Mouse (Mus musculus): ENCODE data around the gene Sumf1.

The Sumf1 gene

DNA sequence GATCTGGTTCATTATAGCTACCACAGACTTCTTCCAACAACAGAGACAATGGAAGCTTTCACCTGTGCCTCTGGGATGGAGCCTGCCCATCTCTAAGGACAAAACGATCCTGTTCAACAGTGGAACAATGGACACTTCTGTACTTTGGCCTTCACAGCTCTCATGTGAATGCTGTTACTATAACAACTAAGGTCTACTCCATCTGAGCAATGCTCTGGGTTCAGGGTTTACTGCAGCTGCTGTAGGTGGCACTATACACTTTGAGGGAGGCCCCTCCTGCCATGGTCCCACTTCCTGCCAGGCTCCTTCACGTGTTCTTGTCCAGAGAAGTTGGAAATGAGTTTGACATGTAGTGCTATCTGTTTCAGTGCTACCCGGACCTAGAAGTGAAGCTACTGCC is 36.9 kb downstream of the Sumf1 start:
- in situ Hi-C loops (cut with MboI): no loop called here

GRCm38 (mm10) chr6:108146637-108147036 is 38.7 kb downstream of the Sumf1 start:
- in situ Hi-C loops (cut with MboI): no loop called here

DNA sequence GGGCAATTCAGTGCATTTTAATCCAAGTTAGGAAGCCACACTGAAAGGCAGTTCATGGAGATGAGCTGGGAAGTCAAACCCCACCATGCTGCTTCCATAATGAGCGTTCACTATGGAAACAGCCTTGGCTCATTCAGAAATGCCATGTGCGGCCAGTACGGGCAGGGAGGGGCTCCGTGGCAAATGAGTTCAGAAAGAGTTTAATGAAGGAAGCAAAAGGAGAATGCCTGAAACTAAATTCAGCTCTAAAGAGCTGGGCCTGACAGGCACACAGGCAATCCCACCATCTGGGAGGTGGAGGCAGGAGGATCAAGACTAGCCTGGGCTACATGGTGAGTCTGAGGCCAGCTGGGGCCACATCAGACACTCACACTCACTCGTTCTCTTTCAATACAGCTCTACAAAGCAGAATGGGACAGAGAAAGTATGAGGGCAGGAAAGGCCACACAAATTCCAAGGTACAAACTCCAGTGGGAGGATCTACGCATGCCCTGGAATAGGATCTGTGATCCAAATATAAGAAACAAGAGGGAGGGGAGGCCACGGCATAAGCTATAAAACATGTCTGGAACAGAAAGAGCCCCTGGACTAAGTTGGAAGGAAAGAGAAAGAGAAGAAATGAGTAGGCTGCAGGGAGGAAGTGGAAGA is 39.3 kb downstream of the Sumf1 start:
- in situ Hi-C loops (cut with MboI): no loop called here

DNA sequence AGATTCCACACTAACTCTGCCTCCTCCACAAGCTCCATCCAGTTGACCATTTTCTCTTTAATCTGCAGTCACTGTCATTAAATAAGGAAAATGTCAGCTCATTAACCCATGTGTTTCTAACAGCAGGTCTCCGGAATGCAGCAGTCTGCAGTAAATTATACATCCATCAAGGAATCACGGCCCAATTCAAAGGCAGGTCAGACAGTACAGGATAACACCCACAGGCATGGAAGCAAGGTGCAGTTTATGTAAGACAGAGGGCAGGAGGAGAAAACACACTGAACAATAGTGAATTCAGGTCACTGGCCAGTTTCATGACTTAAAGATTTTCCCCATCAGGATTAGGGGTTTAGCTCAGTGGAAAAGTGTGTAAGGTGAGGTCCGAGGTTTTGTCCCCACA is 40.1 kb downstream of the Sumf1 start:
- in situ Hi-C loops (cut with MboI): no loop called here

DNA sequence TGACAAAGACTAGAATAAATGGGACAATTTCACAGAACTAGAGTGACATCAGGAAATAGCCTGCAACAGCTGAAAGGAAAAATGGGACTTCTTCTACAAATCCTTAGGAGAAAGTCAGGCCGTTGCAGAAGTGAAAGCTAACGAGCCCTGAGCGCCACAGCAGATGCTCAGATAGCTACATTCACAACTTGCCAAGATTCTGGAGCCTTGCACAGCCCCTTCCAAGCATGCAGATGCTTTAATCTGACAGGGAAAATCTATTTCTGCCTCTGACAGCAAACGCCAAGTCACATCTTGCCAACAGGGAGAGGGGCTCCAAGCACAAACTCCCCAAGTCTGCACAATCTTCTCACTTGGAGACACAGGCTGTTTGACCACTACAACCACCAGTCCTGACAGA is 42.6 kb downstream of the Sumf1 start:
- in situ Hi-C loops (cut with MboI): no loop called here

- in situ Hi-C loops (cut with MboI): no loop called here
Measured at GRCm38 (mm10) chr6:108140722-108141490, 44.5 kb downstream of the Sumf1 start.

DNA sequence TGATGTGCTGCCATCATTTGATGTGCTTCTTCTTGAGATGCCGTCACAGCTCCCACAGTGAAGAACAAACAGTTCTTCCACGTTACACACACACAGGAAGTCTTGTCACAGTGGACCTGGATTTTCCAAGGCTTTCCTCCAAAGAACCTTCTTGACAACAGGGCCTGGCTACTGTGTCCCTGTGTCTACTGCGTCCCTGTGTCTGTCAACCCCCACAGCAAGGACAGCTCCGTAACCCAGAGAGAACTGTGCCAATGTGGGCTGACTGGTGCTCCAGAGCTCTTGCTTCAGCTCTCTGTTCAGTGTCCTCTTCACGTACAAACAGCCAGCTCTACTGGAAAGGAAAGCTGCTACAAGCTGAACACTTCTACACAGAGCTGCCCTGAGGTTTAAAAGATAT is 48.4 kb downstream of the Sumf1 start:
- in situ Hi-C loops (cut with MboI): no loop called here

- in situ Hi-C loops (cut with MboI): no loop called here
Measured at GRCm38 (mm10) chr6:108136286-108136685, 49.1 kb downstream of the Sumf1 start.

GRCm38 (mm10) chr6:108132268-108132935 is 53.0 kb downstream of the Sumf1 start:
- in situ Hi-C loops (cut with MboI): no loop called here

DNA sequence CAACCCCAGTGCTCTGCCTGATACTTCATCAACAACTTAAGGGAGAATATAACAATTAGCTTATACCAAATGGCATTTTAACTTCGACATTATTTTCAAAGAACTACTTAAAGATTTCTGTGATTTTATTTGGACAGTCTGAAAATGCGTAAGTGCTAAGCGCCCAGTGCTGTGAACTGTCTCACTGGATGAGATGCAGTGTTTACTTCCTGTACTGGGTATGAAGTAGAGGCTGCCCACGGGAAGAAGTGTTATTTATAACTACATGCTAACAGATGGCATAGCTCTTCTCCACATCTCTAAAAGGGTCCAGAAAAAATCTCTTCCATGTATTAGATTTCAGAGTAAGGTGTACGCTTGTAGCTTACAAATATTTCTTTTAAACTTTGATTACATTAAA is 54.7 kb downstream of the Sumf1 start:
- in situ Hi-C loops (cut with MboI): no loop called here

DNA sequence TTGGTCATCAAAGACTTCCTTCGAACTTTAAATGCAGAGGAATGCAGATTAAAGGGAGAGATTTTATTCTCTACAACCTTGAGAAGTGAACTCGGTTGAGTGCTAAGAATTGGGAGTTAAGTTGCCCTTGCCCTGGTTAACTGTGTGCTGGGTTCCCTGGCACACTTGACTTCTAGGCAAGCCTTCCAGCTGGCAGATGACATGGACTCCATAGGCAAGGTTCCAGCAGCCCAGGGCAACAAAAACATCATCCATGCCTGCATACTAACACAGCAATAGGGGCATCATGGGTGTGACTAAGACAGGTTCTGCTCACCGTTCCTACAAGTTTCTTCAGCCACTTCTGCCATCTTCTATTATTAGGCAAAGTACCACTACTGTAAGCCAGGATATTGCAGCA is 58.8 kb downstream of the Sumf1 start:
- in situ Hi-C loops (cut with MboI): no loop called here

GRCm38 (mm10) chr6:108125474-108125873 is 59.9 kb downstream of the Sumf1 start:
- in situ Hi-C loops (cut with MboI): no loop called here

DNA sequence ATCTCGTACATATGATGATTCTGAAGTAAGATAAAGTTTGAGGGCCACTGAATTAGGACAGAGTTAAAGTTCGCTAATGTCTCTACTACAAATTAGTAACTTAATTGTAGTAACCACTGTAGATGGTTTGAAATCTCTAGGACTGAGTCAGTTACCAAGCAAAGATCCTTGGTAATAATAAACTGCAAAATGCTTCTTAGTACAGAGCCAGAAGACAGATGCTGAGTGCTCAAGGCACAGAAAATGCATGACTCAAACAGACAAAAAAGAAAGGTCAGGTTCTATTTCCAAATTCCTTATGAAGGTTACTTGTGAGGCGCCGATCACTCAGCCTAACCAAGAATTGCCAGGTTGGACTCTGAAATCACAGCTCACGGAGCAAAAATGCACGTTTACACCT is 67.5 kb downstream of the Sumf1 start:
- in situ Hi-C loops (cut with MboI): no loop called here

DNA sequence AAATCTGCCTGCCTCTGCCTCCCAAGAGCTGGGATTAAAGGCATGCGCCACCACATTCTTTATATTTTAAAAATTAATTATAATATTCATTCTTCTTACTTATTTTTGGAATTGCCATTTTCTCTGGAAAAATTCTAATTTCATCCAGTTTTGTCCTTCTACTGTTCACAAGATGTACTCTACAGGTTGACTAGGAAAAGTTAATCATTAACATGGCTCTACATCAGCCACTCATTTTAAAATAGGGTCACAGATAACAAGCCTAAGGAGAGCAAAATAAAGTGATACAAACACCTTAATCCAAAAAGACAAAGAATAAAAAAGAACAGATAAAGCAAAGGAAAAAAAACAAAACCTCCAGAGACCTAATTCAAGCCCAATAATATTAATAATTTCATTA is 70.4 kb downstream of the Sumf1 start:
- in situ Hi-C loops (cut with MboI): no loop called here

DNA sequence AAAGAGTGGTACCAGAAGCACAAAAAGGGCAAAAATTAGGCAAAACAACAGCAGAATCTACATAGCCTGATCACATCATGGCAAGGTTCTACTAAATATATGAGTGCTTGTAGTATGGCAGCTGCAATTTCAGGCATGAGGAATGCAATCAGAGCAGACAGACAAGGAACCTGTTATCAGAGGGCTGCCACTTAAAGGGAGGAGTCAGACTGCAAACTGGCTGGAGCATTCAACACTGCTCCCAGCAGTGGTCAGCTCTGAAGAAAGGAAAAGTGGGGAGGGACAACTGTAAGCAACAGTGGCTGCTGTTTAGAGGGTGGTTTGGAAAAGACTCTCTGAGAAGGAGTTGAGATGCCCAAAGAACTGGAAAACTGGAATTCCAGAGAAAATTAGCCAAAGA is 73.7 kb downstream of the Sumf1 start:
- in situ Hi-C loops (cut with MboI): no loop called here

DNA sequence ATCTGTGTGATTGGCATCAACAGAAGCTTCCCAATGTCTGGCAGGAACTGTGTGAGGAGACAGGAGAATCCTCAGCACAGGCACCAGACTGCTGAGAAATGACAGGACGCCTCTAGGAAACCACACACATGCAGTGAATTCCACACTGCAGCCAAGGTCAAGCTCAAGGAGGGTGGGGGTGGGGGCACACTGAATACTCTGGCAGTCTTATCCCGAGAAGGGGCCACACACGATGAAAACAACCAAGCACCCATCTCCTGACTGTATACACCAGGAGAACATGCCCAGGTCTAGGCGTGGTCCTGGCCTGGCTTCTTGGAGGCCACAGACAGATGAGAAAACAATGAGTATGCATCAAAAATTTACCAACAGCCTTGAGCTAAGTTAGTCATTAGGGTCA is 75.0 kb downstream of the Sumf1 start:
- in situ Hi-C loops (cut with MboI): no loop called here

DNA sequence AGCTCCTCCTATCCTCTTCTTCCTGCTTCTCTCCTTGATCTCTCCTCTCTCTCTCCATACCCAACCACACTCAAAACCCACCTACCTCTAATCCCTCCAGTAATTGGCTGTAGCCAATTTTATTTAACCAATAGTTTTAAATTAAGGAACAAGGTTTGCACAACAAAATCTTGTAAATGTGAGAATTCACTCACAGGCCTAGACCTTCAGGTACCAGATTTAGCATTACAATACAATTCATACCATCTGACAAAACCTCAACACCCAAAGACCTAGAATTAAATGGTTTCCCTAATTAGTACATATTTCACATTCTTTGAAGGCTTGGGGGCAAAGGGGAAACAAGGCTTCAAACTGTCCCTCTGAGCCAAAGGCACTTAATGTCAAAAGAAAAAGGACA is 78.0 kb downstream of the Sumf1 start:
- in situ Hi-C loops (cut with MboI): loop anchor here (10.0 kb wide), 1 partner anchor 297 kb away; no protein-coding TSS in a partner anchor

GRCm38 (mm10) chr6:108101936-108102830 is 83.2 kb downstream of the Sumf1 start:
- in situ Hi-C loops (cut with MboI): loop anchor here (10.0 kb wide), 1 partner anchor 303 kb away; no protein-coding TSS in a partner anchor

- in situ Hi-C loops (cut with MboI): no loop called here
Measured at GRCm38 (mm10) chr6:108098846-108099217, 86.5 kb downstream of the Sumf1 start.

GRCm38 (mm10) chr6:108098171-108098845 is 87.1 kb downstream of the Sumf1 start:
- in situ Hi-C loops (cut with MboI): no loop called here

DNA sequence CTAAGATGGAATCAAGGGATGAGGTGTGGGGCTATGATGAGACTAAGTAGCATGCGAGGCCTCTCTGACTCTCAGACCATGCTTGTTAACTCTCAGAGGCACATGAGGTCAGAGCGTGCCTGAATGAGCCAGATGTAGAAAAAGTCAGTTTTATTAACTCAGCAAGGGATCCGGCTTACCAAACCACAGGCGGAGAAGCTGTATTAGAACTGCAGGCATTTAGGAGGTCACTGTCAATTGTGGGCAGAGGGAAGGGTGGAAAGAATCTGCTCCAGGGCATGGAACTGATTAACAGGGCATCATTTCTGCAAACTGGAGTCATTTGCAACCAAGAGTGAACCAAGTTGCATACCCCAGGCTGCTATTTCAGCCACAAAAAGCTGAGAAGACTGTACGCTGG is 89.9 kb downstream of the Sumf1 start:
- in situ Hi-C loops (cut with MboI): no loop called here
